Mouse (Mus musculus): ENCODE data around the gene Mrpl39. TPM values are rescaled to one million over a fixed set of nuclear protein-coding genes. Genes with fewer than 3 reads are reported as not detected.

Gene Mrpl39
- total RNA-seq, 2 experiments from 2014 or later: 18.4 to 20.8 TPM

DNA sequence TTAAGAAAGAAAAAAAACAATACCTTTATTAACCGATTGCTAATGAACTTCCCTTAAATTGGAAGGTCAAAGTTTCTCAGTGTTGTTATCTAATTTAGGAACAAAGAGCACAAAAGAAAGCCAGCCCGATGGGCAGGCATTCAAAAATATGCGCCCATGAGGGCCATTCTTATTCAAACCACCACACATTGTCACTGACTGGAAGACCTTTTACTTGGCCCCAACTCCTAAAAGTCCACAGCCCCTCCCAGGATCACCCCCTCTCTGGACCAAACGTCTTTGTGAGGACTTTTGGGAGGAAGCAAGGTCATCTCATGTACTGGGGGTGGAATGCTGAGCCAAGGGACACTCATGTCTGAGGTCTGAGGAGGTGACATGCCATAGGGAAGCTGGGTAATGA is 33.6 kb upstream of the Mrpl39 start:
- intact Hi-C loops (cut with DNase I; ENCODE audit: low total_unique reads): no loop called here
- no peak for DNase-seq

DNA sequence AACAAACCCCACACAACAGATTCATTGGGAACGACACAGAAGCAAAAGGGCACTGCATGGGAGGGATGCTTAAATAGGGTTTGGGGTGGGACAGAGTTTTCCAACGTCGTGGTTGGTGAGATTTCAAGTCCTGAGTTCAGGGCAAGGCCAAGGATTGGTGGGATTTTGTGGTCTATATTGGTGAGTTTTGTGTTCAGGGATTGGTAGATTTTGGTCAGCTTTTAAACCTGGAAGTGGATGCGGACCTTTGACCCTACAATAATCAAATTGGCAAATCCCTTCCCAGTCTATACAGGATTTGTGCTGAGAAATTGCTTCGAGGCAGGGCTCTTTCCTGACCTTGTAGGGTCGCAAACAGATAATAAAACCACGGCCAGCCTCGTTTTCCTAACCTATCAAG is 32.4 kb upstream of the Mrpl39 start:
- no peak for DNase-seq
- intact Hi-C loops (cut with DNase I; ENCODE audit: low total_unique reads): no loop called here

DNA sequence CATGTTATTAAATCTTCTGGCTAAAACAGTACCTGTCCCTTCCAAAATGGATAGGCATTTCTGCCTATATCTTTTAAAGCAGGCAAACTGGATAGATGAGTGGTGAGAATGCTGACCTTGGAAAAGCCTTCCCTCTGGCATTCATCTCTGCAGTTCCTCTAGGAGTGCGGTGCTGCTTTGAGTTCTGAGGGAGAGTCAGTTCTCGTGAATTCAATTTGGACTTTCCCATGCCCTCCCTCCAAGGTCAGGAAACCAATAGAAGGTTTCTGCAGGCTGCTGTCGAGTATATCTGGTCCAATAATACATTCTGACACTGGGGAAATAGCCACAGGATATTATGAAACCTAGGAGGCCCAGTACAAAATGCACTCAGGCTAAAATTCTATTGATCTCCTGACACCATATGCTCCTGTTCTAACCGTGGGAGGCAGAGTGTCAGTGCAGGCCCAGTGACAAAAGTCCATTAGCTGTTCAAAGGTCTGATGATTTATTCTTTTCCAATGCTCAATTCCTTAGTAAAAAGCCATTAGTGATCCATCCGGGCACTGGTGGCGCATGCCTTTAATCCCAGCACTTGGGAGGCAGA is 10.3 kb upstream of the Mrpl39 start:
- DNase-seq: no peak
- intact Hi-C loops (cut with DNase I; ENCODE audit: low total_unique reads): no loop called here

- no peak for DNase-seq
- intact Hi-C loops (cut with DNase I; ENCODE audit: low total_unique reads): no loop called here
Measured at GRCm38 (mm10) chr16:84744703-84745490, 9.4 kb upstream of the Mrpl39 start.

DNA sequence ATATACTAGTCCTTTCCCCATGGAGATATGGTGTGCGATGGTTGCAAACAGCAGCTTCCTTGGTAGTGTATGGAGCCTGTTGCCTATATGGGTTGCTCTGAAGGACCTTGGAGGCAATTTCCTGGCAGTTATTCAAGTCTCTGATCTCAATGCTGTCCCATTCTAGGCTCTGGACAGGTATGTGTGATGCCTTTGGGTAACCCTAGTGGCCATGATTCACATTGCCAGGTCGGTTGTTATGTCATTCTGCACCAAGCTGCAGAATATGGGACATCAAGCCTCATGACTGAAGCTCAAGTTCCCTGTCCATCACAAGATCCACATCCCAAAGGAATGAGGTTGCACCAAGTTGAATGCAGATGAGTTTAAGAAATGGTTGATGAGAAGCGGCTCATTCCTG is 1.8 kb upstream of the Mrpl39 start:
- no peak for DNase-seq
- intact Hi-C loops (cut with DNase I; ENCODE audit: low total_unique reads): loop anchor here (5.0 kb wide), 2 partner anchors 35 to 80 kb away; partner anchors contain the start of gene Jam2

- intact Hi-C loops (cut with DNase I; ENCODE audit: low total_unique reads): loop anchor here (5.0 kb wide), 2 partner anchors 38 to 83 kb away; partner anchors contain the start of gene Jam2
- no peak for DNase-seq
Measured at GRCm38 (mm10) chr16:84734806-84735165, 756 bp downstream of the Mrpl39 start.

DNA sequence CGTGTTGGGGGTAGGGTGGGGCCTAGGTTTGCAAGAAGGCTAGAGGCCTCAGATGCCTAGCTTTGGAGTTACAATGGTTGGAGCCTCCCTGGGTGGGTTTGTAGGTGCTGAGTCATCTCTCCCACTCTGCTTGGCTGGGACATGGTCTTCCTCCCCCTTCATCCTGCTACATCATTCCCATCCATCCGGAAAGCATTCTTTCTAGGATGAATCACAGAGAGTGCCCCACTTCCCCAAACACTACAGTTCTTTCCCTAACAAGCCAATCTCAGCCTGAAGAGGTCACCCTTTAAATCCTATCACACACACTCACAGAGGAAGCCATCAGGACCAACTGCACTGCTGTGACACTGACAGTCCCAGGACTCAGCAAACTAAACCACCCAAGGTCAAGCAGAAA is 14.9 kb downstream of the Mrpl39 start:
- intact Hi-C loops (cut with DNase I; ENCODE audit: low total_unique reads): no loop called here
- no peak for DNase-seq

GRCm38 (mm10) chr16:84718250-84718649 is 17.3 kb downstream of the Mrpl39 start:
- intact Hi-C loops (cut with DNase I; ENCODE audit: low total_unique reads): no loop called here
- DNase-seq: no peak

DNA sequence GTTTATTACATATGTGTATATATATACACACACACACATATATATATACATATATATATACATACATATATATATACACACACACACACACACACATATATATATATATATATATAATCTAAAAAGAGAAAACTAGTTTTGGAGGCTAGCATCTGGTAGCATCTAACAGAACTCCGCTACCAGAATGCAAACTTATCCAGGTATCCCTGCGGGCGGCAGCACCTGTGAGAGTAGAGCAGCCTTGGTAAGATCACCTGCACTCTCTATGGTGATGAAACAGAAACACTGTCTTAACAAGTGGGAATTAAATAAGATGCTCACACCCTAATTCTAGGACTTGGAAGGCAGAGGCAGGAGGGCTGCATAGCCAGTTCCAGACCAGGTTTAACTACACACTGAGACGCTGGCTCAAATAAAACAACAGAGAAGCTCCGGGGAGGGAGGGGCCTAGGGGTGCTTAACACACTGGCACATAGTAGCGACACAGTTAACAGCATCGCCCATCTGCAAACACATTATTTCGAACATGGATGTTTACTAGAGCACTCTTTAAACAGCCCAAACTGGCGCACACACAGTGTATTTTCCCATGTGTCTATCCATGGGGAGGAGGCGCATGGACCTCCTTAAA is 17.8 kb downstream of the Mrpl39 start:
- DNase-seq: no peak
- intact Hi-C loops (cut with DNase I; ENCODE audit: low total_unique reads): no loop called here

GRCm38 (mm10) chr16:84716724-84717617 is 18.6 kb downstream of the Mrpl39 start:
- no peak for DNase-seq
- intact Hi-C loops (cut with DNase I; ENCODE audit: low total_unique reads): no loop called here

GRCm38 (mm10) chr16:84716197-84716596 is 19.3 kb downstream of the Mrpl39 start:
- intact Hi-C loops (cut with DNase I; ENCODE audit: low total_unique reads): no loop called here
- no peak for DNase-seq

DNA sequence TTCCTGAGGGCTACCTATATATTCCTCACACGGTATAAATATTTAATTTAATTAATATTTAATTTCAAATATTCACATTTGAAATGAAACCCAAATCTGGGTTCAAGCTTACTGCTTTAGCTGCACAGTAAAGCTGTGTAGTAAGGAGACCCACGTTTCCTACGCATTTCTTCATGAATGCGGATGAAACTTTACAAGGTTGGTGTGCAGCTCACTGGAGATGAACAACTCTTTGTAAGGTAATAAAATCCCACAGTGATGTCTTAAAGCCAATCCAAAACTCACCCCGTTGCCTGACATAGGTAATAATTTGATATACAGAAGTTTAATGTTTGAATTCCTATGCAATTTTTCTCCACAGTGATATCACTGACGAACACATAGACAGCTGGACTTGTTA is 20.6 kb downstream of the Mrpl39 start:
- DNase-seq: no peak
- intact Hi-C loops (cut with DNase I; ENCODE audit: low total_unique reads): no loop called here

DNA sequence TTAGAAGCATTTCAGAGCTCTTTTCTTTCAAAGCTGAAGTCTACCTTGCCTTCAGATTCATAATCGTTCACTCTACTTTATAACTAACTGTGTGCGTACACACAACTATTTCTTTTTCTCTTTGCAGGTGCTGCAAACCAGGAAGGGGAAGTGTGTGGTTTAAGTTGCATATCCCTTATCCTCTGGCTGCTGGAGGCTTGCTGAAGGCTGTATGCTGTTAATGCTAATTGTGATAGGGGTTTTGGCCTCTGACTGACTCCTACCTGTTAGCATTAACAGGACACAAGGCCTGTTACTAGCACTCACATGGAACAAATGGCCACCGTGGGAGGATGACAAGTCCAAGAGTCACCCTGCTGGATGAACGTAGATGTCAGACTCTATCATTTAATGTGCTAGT is 21.6 kb downstream of the Mrpl39 start:
- DNase-seq: no peak
- intact Hi-C loops (cut with DNase I; ENCODE audit: low total_unique reads): no loop called here

- intact Hi-C loops (cut with DNase I; ENCODE audit: low total_unique reads): no loop called here
- no peak for DNase-seq
Measured at GRCm38 (mm10) chr16:84713156-84713555, 22.4 kb downstream of the Mrpl39 start.

- no peak for DNase-seq
- intact Hi-C loops (cut with DNase I; ENCODE audit: low total_unique reads): no loop called here
Measured at GRCm38 (mm10) chr16:84708649-84709048, 26.9 kb downstream of the Mrpl39 start.

DNA sequence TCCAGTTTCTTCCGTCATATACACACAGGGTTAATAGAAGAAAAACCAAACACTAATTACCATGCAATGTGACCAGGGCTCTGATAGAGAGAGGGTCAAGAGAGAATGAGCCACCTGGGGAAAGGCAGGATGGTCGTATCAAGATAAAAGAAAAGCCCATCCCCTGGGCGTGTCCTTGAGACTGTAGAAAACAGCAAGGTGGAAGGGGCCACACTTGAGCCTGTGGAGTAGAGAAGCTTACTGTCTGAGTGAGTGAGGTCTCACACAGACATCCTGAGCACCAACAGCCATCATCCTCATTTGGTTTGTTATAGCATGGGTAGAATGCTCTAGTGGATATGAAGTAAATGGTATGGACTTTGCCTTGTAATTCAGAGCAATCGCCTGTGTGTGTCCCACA is 27.7 kb downstream of the Mrpl39 start:
- intact Hi-C loops (cut with DNase I; ENCODE audit: low total_unique reads): no loop called here
- no peak for DNase-seq

GRCm38 (mm10) chr16:84706571-84706970 is 29.0 kb downstream of the Mrpl39 start:
- intact Hi-C loops (cut with DNase I; ENCODE audit: low total_unique reads): no loop called here

DNA sequence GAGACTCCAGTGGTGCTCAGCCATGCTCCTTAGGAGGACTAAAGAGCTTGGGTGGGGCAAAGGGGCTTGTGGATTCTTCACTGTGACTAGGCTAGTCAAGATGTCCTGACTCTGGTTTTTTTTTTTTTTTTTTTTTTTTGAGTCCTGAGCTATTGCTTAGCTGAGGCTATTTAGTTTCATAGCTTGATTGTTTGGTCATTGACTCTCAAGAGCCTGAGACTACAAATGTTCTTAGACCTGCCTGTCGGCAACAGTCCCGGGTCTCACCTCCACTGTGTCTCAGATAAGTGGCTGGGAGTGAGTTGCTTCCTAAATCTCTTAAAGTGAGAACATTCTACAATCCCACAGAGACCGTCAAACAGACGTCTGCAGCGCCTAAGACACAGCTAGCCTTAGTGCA is 30.0 kb downstream of the Mrpl39 start:
- DNase-seq: no peak
- intact Hi-C loops (cut with DNase I; ENCODE audit: low total_unique reads): no loop called here

More at GRCm38 (mm10) chr16:84706571-84706970, 29.0 kb downstream of the Mrpl39 start:
- no peak for DNase-seq

DNA sequence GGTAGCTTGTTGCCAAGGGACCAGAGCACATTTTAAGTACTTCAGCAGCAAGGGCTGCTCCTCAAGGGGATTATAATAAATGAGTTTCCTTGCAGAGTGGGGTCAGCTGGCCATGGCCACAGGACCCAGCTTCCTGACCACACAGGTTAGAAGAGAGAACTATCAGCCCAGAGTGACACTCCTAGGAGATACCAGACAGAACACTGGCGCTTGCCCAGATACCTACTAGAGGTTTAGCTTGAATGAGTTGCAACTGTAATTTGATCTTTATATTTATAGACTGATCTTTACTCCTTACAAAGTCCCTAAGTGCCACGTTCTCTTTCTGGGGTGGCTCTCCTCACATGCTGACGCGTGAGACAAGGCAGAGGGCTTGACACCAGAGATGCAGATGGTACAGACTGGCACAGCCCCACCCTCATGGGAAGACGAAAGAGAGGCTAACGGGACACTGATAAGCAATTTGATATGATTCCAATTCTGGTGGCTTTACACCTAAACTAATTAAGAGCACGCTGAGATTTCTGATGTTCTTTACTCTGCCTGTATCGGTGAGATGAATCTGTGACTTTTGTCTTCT is 30.8 kb downstream of the Mrpl39 start:
- DNase-seq: no peak

More for the DNA sequence above, 30.8 kb downstream of the Mrpl39 start:
- intact Hi-C loops (cut with DNase I; ENCODE audit: low total_unique reads): no loop called here
